Mouse (Mus musculus) erythroid progenitor cell, adult 5-6 weeks (primary cell): ENCODE data around the gene Mdp1. TPM values are rescaled to one million over a fixed set of nuclear protein-coding genes. Genes with fewer than 3 reads are reported as not detected.

Experiments used
- total RNA-seq, 2 experiments: library from RNA; stranded (forward) in 1 of 2; stranded (reverse) in 1 of 2; fragments of 150-400 nt in 1 of 2; fragments of 186-747, 209-891 nt in 1 of 2; gene quantifications; 2 replicates each; pipeline versions ENCODE4 v1.2.3 to v1.2.4; 2015 to 2017; ENCODE audit warnings: low replicate concordance in 2 of 2

Mdp1 gene
- total RNA-seq, 2 experiments from 2014 or later: 2.3 to 14.3 TPM

Other genes with a start within 250 kb of the Mdp1 start
Only the 30 nearest of the 35 such genes appear.
- 0.42 TPM in 1 of 2 replicates, not detected in the other for gene Carmil3, start 169.9 kb downstream of the Mdp1 start, total RNA-seq (2015; ENCODE audit: low replicate concordance)
- 0.13 TPM in 1 of 2 replicates, not detected in the other for gene Carmil3, start 169.9 kb downstream of the Mdp1 start, total RNA-seq (2017; ENCODE audit: low replicate concordance)
- not detected in 2 replicates for gene Cpne6, start 150.1 kb downstream of the Mdp1 start, total RNA-seq (2015; ENCODE audit: low replicate concordance)
- gene Cpne6, start 150.1 kb downstream of the Mdp1 start, total RNA-seq (2017; ENCODE audit: low replicate concordance): not detected in 2 replicates
- 0.84 TPM in 1 of 2 replicates, not detected in the other for gene Nrl, start 135.5 kb downstream of the Mdp1 start, total RNA-seq (2015; ENCODE audit: low replicate concordance)
- gene Nrl, start 135.5 kb downstream of the Mdp1 start, total RNA-seq (2017; ENCODE audit: low replicate concordance): 0.51 and 0.98 TPM in 2 replicates
- 79.3 and 89.7 TPM in 2 replicates for gene Pck2, start 120.2 kb downstream of the Mdp1 start, total RNA-seq (2015; ENCODE audit: low replicate concordance)
- gene Pck2, start 120.2 kb downstream of the Mdp1 start, total RNA-seq (2017; ENCODE audit: low replicate concordance): 112 and 125 TPM in 2 replicates
- gene Dcaf11, start 100.5 kb downstream of the Mdp1 start, total RNA-seq (2015; ENCODE audit: low replicate concordance): 31.0 and 44.0 TPM in 2 replicates
- 20.2 and 39.3 TPM in 2 replicates for gene Dcaf11, start 100.5 kb downstream of the Mdp1 start, total RNA-seq (2017; ENCODE audit: low replicate concordance)
- gene A730061H03Rik, start 100.1 kb downstream of the Mdp1 start, total RNA-seq (2015; ENCODE audit: low replicate concordance): 6.5 TPM in 1 of 2 replicates, not detected in the other
- gene A730061H03Rik, start 100.1 kb downstream of the Mdp1 start, total RNA-seq (2017; ENCODE audit: low replicate concordance): not detected in 2 replicates
- gene Fitm1, start 84.9 kb downstream of the Mdp1 start, total RNA-seq (2015; ENCODE audit: low replicate concordance): not detected in 2 replicates
- gene Fitm1, start 84.9 kb downstream of the Mdp1 start, total RNA-seq (2017; ENCODE audit: low replicate concordance): not detected in 2 replicates
- 287 and 391 TPM in 2 replicates for gene Psme1, start 82.4 kb downstream of the Mdp1 start, total RNA-seq (2015; ENCODE audit: low replicate concordance)
- 37.7 and 64.8 TPM in 2 replicates for gene Psme1, start 82.4 kb downstream of the Mdp1 start, total RNA-seq (2017; ENCODE audit: low replicate concordance)
- gene Emc9, start 75.2 kb downstream of the Mdp1 start, total RNA-seq (2015; ENCODE audit: low replicate concordance): 11.7 and 19.8 TPM in 2 replicates
- gene Emc9, start 75.2 kb downstream of the Mdp1 start, total RNA-seq (2017; ENCODE audit: low replicate concordance): 3.3 and 14.8 TPM in 2 replicates
- 112 and 141 TPM in 2 replicates for gene Psme2, start 69.4 kb downstream of the Mdp1 start, total RNA-seq (2015; ENCODE audit: low replicate concordance)
- 45.1 and 109 TPM in 2 replicates for gene Psme2, start 69.4 kb downstream of the Mdp1 start, total RNA-seq (2017; ENCODE audit: low replicate concordance)
- gene Rnf31, start 68.8 kb downstream of the Mdp1 start, total RNA-seq (2015; ENCODE audit: low replicate concordance): 20.2 and 22.2 TPM in 2 replicates
- 31.8 and 34.7 TPM in 2 replicates for gene Rnf31, start 68.8 kb downstream of the Mdp1 start, total RNA-seq (2017; ENCODE audit: low replicate concordance)
- gene Irf9, start 56.9 kb downstream of the Mdp1 start, total RNA-seq (2015; ENCODE audit: low replicate concordance): 70.8 and 89.0 TPM in 2 replicates
- gene Irf9, start 56.9 kb downstream of the Mdp1 start, total RNA-seq (2017; ENCODE audit: low replicate concordance): 87.4 and 106 TPM in 2 replicates
- gene Rec8, start 42.5 kb downstream of the Mdp1 start, total RNA-seq (2015; ENCODE audit: low replicate concordance): 6.5 TPM in 1 of 2 replicates, not detected in the other
- gene Rec8, start 42.5 kb downstream of the Mdp1 start, total RNA-seq (2017; ENCODE audit: low replicate concordance): 1.4 and 7.7 TPM in 2 replicates
- 29.9 and 46.5 TPM in 2 replicates for gene Ipo4, start 24.6 kb downstream of the Mdp1 start, total RNA-seq (2015; ENCODE audit: low replicate concordance)
- gene Ipo4, start 24.6 kb downstream of the Mdp1 start, total RNA-seq (2017; ENCODE audit: low replicate concordance): 18.1 and 53.9 TPM in 2 replicates
- 12.3 and 17.2 TPM in 2 replicates for gene Gm49378, start 22.6 kb downstream of the Mdp1 start, total RNA-seq (2015; ENCODE audit: low replicate concordance)
- 3.5 and 7.0 TPM in 2 replicates for gene Gm49378, start 22.6 kb downstream of the Mdp1 start, total RNA-seq (2017; ENCODE audit: low replicate concordance)
- gene Tm9sf1, start 16.7 kb downstream of the Mdp1 start, total RNA-seq (2015; ENCODE audit: low replicate concordance): 39.8 and 58.4 TPM in 2 replicates
- gene Tm9sf1, start 16.7 kb downstream of the Mdp1 start, total RNA-seq (2017; ENCODE audit: low replicate concordance): 47.0 and 64.3 TPM in 2 replicates
- 6.5 TPM in 1 of 2 replicates, not detected in the other for gene Tssk4, start 10.3 kb downstream of the Mdp1 start, total RNA-seq (2015; ENCODE audit: low replicate concordance)
- 1.3 and 2.5 TPM in 2 replicates for gene Tssk4, start 10.3 kb downstream of the Mdp1 start, total RNA-seq (2017; ENCODE audit: low replicate concordance)
- 1.7 and 3.6 TPM in 2 replicates for gene Gmpr2, start 11.4 kb upstream of the Mdp1 start, total RNA-seq (2015; ENCODE audit: low replicate concordance)
- gene Gmpr2, start 11.4 kb upstream of the Mdp1 start, total RNA-seq (2017; ENCODE audit: low replicate concordance): 9.0 and 14.1 TPM in 2 replicates
- 105 and 189 TPM in 2 replicates for gene Nedd8, start 11.6 kb upstream of the Mdp1 start, total RNA-seq (2015; ENCODE audit: low replicate concordance)
- gene Nedd8, start 11.6 kb upstream of the Mdp1 start, total RNA-seq (2017; ENCODE audit: low replicate concordance): 102 and 138 TPM in 2 replicates
- gene Tinf2, start 21.3 kb upstream of the Mdp1 start, total RNA-seq (2015; ENCODE audit: low replicate concordance): 39.6 and 50.7 TPM in 2 replicates
- gene Tinf2, start 21.3 kb upstream of the Mdp1 start, total RNA-seq (2017; ENCODE audit: low replicate concordance): 31.5 and 57.4 TPM in 2 replicates
- 1.4 and 4.6 TPM in 2 replicates for gene Tgm1, start 53.4 kb upstream of the Mdp1 start, total RNA-seq (2015; ENCODE audit: low replicate concordance)
- gene Tgm1, start 53.4 kb upstream of the Mdp1 start, total RNA-seq (2017; ENCODE audit: low replicate concordance): 1.8 TPM in 1 of 2 replicates, not detected in the other
- 2.9 and 6.3 TPM in 2 replicates for gene Rabggta, start 61.8 kb upstream of the Mdp1 start, total RNA-seq (2015; ENCODE audit: low replicate concordance)
- 6.0 TPM in 1 of 2 replicates, not detected in the other for gene Rabggta, start 61.8 kb upstream of the Mdp1 start, total RNA-seq (2017; ENCODE audit: low replicate concordance)
- gene Dhrs1, start 85.2 kb upstream of the Mdp1 start, total RNA-seq (2015; ENCODE audit: low replicate concordance): 6.7 and 39.3 TPM in 2 replicates
- 0.76 and 10.4 TPM in 2 replicates for gene Dhrs1, start 85.2 kb upstream of the Mdp1 start, total RNA-seq (2017; ENCODE audit: low replicate concordance)
- gene Nop9, start 85.2 kb upstream of the Mdp1 start, total RNA-seq (2015; ENCODE audit: low replicate concordance): 5.9 and 8.6 TPM in 2 replicates
- gene Nop9, start 85.2 kb upstream of the Mdp1 start, total RNA-seq (2017; ENCODE audit: low replicate concordance): 7.2 and 11.7 TPM in 2 replicates
- not detected in 2 replicates for gene Cideb, start 98.0 kb upstream of the Mdp1 start, total RNA-seq (2015; ENCODE audit: low replicate concordance)
- gene Cideb, start 98.0 kb upstream of the Mdp1 start, total RNA-seq (2017; ENCODE audit: low replicate concordance): not detected in 2 replicates
- not detected in 2 replicates for gene Ltb4r2, start 100.9 kb upstream of the Mdp1 start, total RNA-seq (2015; ENCODE audit: low replicate concordance)
- not detected in 2 replicates for gene Ltb4r2, start 100.9 kb upstream of the Mdp1 start, total RNA-seq (2017; ENCODE audit: low replicate concordance)
- 8.8 and 11.9 TPM in 2 replicates for gene Ltb4r1, start 105.5 kb upstream of the Mdp1 start, total RNA-seq (2015; ENCODE audit: low replicate concordance)
- 2.8 and 8.9 TPM in 2 replicates for gene Ltb4r1, start 105.5 kb upstream of the Mdp1 start, total RNA-seq (2017; ENCODE audit: low replicate concordance)
- not detected in 2 replicates for gene Adcy4, start 123.6 kb upstream of the Mdp1 start, total RNA-seq (2015; ENCODE audit: low replicate concordance)
- gene Adcy4, start 123.6 kb upstream of the Mdp1 start, total RNA-seq (2017; ENCODE audit: low replicate concordance): not detected in 2 replicates
- gene Ripk3, start 128.4 kb upstream of the Mdp1 start, total RNA-seq (2015; ENCODE audit: low replicate concordance): 18.4 and 28.1 TPM in 2 replicates
- 2.3 and 33.1 TPM in 2 replicates for gene Ripk3, start 128.4 kb upstream of the Mdp1 start, total RNA-seq (2017; ENCODE audit: low replicate concordance)
- gene Nfatc4, start 162.6 kb upstream of the Mdp1 start, total RNA-seq (2015; ENCODE audit: low replicate concordance): not detected in 2 replicates
- not detected in 2 replicates for gene Nfatc4, start 162.6 kb upstream of the Mdp1 start, total RNA-seq (2017; ENCODE audit: low replicate concordance)